Mouse (Mus musculus) embryonic facial prominence, embryonic 14.5 days (tissue): Measurements from ENCODE around the gene Astn2. TPM values are rescaled to one million over a fixed set of nuclear protein-coding genes. Genes with fewer than 3 reads are reported as not detected.
A peak's percentile ranks its signal among the peaks of the same experiment; 100 is the strongest.

ENCODE experiments used
- ATAC-seq: fragments of 200-750 bp; cut with Nextera tagmentation; 2 replicates; pipeline ENCODE4 v1.8.0; 2017; ENCODE audit warnings: low read depth, moderate number of reproducible peaks, moderate TSS enrichment
- DNase-seq: peaks from one replicate; pipeline ENCODE4 v3.0.0-alpha.2; 2015; ENCODE audit warnings: low spot score
- H3K27ac ChIP-seq: fragments of 300-500 bp; sonication (generic); replicated peaks from 2 replicates; pipeline ENCODE4 v1.5.1; 2014; ENCODE audit warnings: low read depth, mild to moderate bottlenecking, low read length, moderate library complexity
- H3K27me3 ChIP-seq: fragments of 300-500 bp; sonication (generic); replicated peaks from 2 replicates; pipeline ENCODE4 v1.6.1; 2014; ENCODE audit warnings: low read length; ENCODE audit not compliant: control insufficient read depth, insufficient read depth
- H3K36me3 ChIP-seq: fragments of 300-500 bp; sonication (generic); 2 replicates; pipeline ENCODE4 v1.6.1; 2014; ENCODE audit warnings: low read length, mixed read lengths; ENCODE audit not compliant: control insufficient read depth, insufficient read depth
- H3K4me1 ChIP-seq: fragments of 300-500 bp; sonication (generic); 2 replicates; pipeline ENCODE4 v1.6.1; 2014; ENCODE audit warnings: antibody characterized with exemption, low read length; ENCODE audit not compliant: control insufficient read depth, insufficient read depth
- H3K4me2 ChIP-seq: fragments of 300-500 bp; sonication (generic); 2 replicates; pipeline ENCODE4 v1.6.1; 2014; ENCODE audit warnings: low read depth, mild to moderate bottlenecking, low read length, moderate library complexity, mixed read lengths
- H3K4me3 ChIP-seq: fragments of 300-500 bp; sonication (generic); 2 replicates; pipeline ENCODE4 v1.5.1; 2014; ENCODE audit warnings: low read depth, mild to moderate bottlenecking, low read length
- H3K9ac ChIP-seq: fragments of 300-500 bp; sonication (generic); 2 replicates; pipeline ENCODE4 v1.6.1; 2014; ENCODE audit warnings: low read depth, mild to moderate bottlenecking, low read length, moderate library complexity, mixed read lengths
- H3K9me3 ChIP-seq: fragments of 300-500 bp; sonication (generic); 2 replicates; pipeline ENCODE4 v1.6.1; 2016; ENCODE audit warnings: low read length; ENCODE audit not compliant: control insufficient read depth
- WGBS: fragments of 180-500 bp; shearing (Covaris S2); extraction: QIAGEN DNeasy Blood & Tissue Kit; methylation state at CpG from one replicate; pipeline ENCODE4 v1.1.7; 2014; 5-methylcytosine and 5-hydroxymethylcytosine counted together
- polyA plus RNA-seq: library from polyadenylated mRNA; unstranded; fragments of >200 nt; fragmentation: Nextera tagmentation; extraction: Ambion mirVana; gene quantifications from 2 replicates; pipeline ENCODE4 v1.2.1, GENCODE M21; 2014

Gene Astn2
- polyA plus RNA-seq, 1 experiment from 2014 or later: 1.0 TPM

GRCm38 (mm10) chr4:65638231-65638630 is 766.2 kb downstream of the Astn2 start:
- Histone ChIP-seq H3K4me1 (no peaks in the 10 kb centered on the region), H3K9ac (no peak overlapping the region), H3K9me3 (no peaks in the 10 kb centered on the region), H3K36me3 (no peaks in the 10 kb centered on the region), H3K27me3 (no peaks in the 10 kb centered on the region), H3K4me2 (no peak overlapping the region), H3K4me3 (no peak overlapping the region), H3K27ac (no peak overlapping the region)
- ATAC-seq: peak; percentile 50; the same call in 1 of the 2 replicates
- 48% methylated on average over 3 of the region's 3 CpGs for WGBS
- DNase-seq: peak; percentile 57

- Histone ChIP-seq H3K4me1 (no peaks in the 10 kb centered on the region), H3K9me3 (no peaks in the 10 kb centered on the region), H3K4me2 (no peak overlapping the region), H3K9ac (no peak overlapping the region), H3K36me3 (peaks cover 53% of the 10 kb centered on the region), H3K4me3 (no peak overlapping the region), H3K27ac (no peak overlapping the region), H3K27me3 (no peaks in the 10 kb centered on the region)
- DNase-seq: no peak
- ATAC-seq: no peak
- WGBS: 73% methylated on average over 3 of the region's 3 CpGs
These were observed 784.3 kb downstream of the Astn2 start for GRCm38 (mm10) chr4:65620125-65620524.

- 96% methylated on average over 14 of the region's 14 CpGs for WGBS
- Histone ChIP-seq H3K4me2 (no peak overlapping the region), H3K9ac (no peak overlapping the region), H3K9me3 (no peaks in the 10 kb centered on the region), H3K27me3 (no peaks in the 10 kb centered on the region), H3K36me3 (peaks cover 53% of the 10 kb centered on the region), H3K27ac (no peak overlapping the region), H3K4me1 (no peaks in the 10 kb centered on the region), H3K4me3 (no peak overlapping the region)
- DNase-seq: no peak
- no peak for ATAC-seq
These were observed 791.3 kb downstream of the Astn2 start for GRCm38 (mm10) chr4:65613135-65613534.

- DNase-seq (no peak), ATAC-seq (no peak)
- Histone ChIP-seq H3K4me1 (peaks cover 6% of the 10 kb centered on the region), H3K9ac (no peak overlapping the region), H3K27ac (no peak overlapping the region), H3K4me2 (no peak overlapping the region), H3K27me3 (no peaks in the 10 kb centered on the region), H3K4me3 (no peak overlapping the region), H3K9me3 (no peaks in the 10 kb centered on the region), H3K36me3 (peaks cover 32% of the 10 kb centered on the region)
- 81% methylated on average over 6 of the region's 6 CpGs for WGBS
These were observed 793.5 kb downstream of the Astn2 start for GRCm38 (mm10) chr4:65610896-65611295.

GRCm38 (mm10) chr4:65610329-65610728 is 794.1 kb downstream of the Astn2 start:
- ATAC-seq (no peak), DNase-seq (no peak)
- Histone ChIP-seq H3K27me3 (no peaks in the 10 kb centered on the region), H3K36me3 (peaks cover 26% of the 10 kb centered on the region), H3K9ac (no peak overlapping the region), H3K4me1 (peaks cover 11% of the 10 kb centered on the region), H3K4me2 (no peak overlapping the region), H3K4me3 (no peak overlapping the region), H3K27ac (no peak overlapping the region), H3K9me3 (no peaks in the 10 kb centered on the region)
- WGBS: 83% methylated on average over 5 of the region's 5 CpGs

- no peak overlapping the region for H3K4me3 ChIP-seq
- H3K4me1 ChIP-seq: peaks cover 11% of the 10 kb centered on the region
- H3K9me3 ChIP-seq: no peaks in the 10 kb centered on the region
- peaks cover 4% of the 10 kb centered on the region for H3K36me3 ChIP-seq
- no peak overlapping the region for H3K4me2 ChIP-seq
- no peaks in the 10 kb centered on the region for H3K27me3 ChIP-seq
- no peak overlapping the region for H3K27ac ChIP-seq
- DNase-seq (no peak), ATAC-seq (no peak)
- H3K9ac ChIP-seq: no peak overlapping the region
- 92% methylated on average over 4 of the region's 4 CpGs for WGBS
These were observed 796.3 kb downstream of the Astn2 start for GRCm38 (mm10) chr4:65608112-65608511.

GRCm38 (mm10) chr4:65607184-65607631 is 797.2 kb downstream of the Astn2 start:
- no peaks in the 10 kb centered on the region for H3K36me3 ChIP-seq
- H3K4me2 ChIP-seq: no peak overlapping the region
- H3K27me3 ChIP-seq: no peaks in the 10 kb centered on the region
- no peak overlapping the region for H3K27ac ChIP-seq
- peaks cover 11% of the 10 kb centered on the region for H3K4me1 ChIP-seq
- H3K4me3 ChIP-seq: no peak overlapping the region
- H3K9ac ChIP-seq: no peak overlapping the region
- ATAC-seq (no peak), DNase-seq (no peak)
- WGBS: 84% methylated on average over 10 of the region's 10 CpGs
- no peaks in the 10 kb centered on the region for H3K9me3 ChIP-seq

GRCm38 (mm10) chr4:65605151-65605702 is 799.2 kb downstream of the Astn2 start:
- Histone ChIP-seq H3K4me2 (peak overlapping the region; percentile 85), H3K9me3 (no peaks in the 10 kb centered on the region), H3K36me3 (no peaks in the 10 kb centered on the region), H3K9ac (peak overlapping the region; percentile 79), H3K4me1 (peaks cover 11% of the 10 kb centered on the region), H3K27ac (peak overlapping the region; percentile 35; the same call in 1 of the 2 replicates), H3K4me3 (peak overlapping the region; percentile 64), H3K27me3 (no peaks in the 10 kb centered on the region)
- no peak for DNase-seq
- WGBS: 1% methylated on average over 21 of the region's 21 CpGs
- ATAC-seq: peak; percentile 81

GRCm38 (mm10) chr4:65604504-65605150 is 799.8 kb downstream of the Astn2 start, which contains the start of gene Trim32:
Trim32 (plus strand) TSS chr4:65604986.
- DNase-seq (peak; percentile 97), ATAC-seq (peak; percentile 98)
- Histone ChIP-seq H3K9me3 (no peaks in the 10 kb centered on the region), H3K9ac (peak within 1 kb of the TSS; percentile 79), H3K27me3 (no peaks in the 10 kb centered on the region), H3K4me2 (peak within 1 kb of the TSS; percentile 85), H3K27ac (peak within 1 kb of the TSS; percentile 57), H3K4me3 (peak within 1 kb of the TSS; percentile 64), H3K4me1 (peaks cover 11% of the 10 kb centered on the region), H3K36me3 (no peaks in the 10 kb centered on the region)
- 3% methylated on average over 33 of the region's 33 CpGs for WGBS
